Mouse (Mus musculus): ENCODE data around the gene Als2cl. TPM values are rescaled to one million over a fixed set of nuclear protein-coding genes. Genes with fewer than 3 reads are reported as not detected.
A peak's percentile ranks its signal among the peaks of the same experiment; 100 is the strongest.

Als2cl gene
- polyA plus RNA-seq, 1 experiment from 2014 or later, result 3.7 TPM

DNA sequence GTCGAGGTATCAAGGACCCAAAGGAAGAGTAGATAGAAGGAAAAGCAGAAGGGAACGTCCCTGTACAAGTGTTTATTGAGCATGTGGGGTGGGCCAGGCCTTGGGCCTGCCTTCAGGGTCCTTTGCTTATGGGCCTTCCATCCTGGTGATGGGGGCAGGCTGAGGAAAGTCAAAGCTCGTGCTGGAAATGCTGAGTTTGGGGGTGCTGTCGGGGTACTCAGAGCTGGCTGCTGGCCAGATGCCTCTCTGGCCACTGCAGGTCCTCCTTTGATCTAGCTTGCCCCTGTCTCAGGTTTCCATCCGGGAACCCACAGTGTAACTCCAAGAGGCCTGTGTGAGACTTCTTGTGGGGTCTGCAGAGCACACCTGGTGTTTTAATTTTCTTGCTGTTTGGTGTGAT, 21.1 kb upstream of the Als2cl start:
- peaks cover 16% of the 10 kb centered on the region; the same call in 1 of the 2 replicates for H3K27me3 ChIP-seq
- no peak overlapping the region for H3K27ac ChIP-seq
- H3K9me3 ChIP-seq, result no peaks in the 10 kb centered on the region
- no peak overlapping the region for H3K9ac ChIP-seq
- H3K4me2 ChIP-seq, result no peak overlapping the region
- no peak for ATAC-seq (ENCODE audit: insufficient number of reproducible peaks, low FRiP score, low TSS enrichment, low read depth)
- no peak overlapping the region for H3K4me3 ChIP-seq
- peaks cover 7% of the 10 kb centered on the region for H3K4me1 ChIP-seq
- H3K36me3 ChIP-seq, result no peaks in the 10 kb centered on the region
- 31% methylated on average over 5 of the region's 5 CpGs for WGBS

DNA sequence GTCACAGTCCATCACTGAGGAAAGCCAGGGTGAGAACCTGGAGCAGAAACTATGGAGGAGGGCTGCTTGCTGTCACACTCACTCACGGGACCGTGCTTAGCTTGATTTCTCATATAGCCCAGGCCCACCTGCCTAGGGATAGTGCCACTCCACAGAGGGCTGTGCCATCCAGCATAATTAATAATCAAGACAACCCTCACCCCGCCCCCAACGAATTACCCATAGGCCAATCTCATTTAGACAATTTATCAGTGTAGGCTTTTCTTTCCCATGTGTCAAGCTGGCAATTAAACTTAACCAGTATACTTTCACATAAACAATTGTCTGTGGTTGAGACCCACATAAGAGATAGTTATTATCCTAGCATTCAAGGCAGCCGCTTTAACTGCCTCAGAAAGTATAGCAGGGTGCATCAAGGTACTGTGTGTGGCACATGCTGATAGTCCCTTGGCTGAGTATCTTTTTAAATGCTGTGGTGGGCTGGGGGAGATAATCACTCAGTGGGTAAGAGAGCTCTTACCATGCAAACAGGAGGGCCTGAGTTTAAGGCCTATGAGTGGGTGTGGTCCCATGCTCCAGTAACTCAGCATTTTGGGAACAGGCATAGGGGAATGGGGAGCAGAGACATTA, 20.6 kb upstream of the Als2cl start:
- ATAC-seq (ENCODE audit: insufficient number of reproducible peaks, low FRiP score, low TSS enrichment, low read depth), result no peak
- H3K27me3 ChIP-seq, result peaks cover 16% of the 10 kb centered on the region; the same call in 1 of the 2 replicates
- peaks cover 7% of the 10 kb centered on the region for H3K4me1 ChIP-seq
- H3K9ac ChIP-seq, result no peak overlapping the region
- no peaks in the 10 kb centered on the region for H3K9me3 ChIP-seq
- H3K27ac ChIP-seq, result no peak overlapping the region
- 75% methylated on average over 5 of the region's 5 CpGs for WGBS
- H3K4me2 ChIP-seq, result no peak overlapping the region
- H3K36me3 ChIP-seq, result no peaks in the 10 kb centered on the region
- no peak overlapping the region for H3K4me3 ChIP-seq

DNA sequence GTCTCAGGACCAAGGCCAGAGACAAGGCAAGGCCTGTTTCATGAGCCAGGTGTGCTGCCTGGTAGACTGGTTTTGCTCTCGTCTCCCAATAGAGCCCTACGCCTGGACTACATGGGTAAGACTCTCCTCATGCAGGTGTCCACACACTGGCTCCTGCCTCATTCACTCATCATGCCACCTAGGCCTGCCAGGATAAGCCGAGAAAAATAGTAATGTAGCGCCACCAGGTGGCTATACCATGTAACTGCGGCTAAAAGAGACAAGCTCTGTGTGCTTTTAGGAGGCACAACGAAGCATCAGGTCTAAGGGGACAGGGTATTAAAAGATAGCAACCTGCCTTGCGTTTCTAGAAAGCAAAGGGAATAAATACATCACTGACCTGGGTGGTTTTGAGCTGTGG, 8.6 kb upstream of the Als2cl start:
- no peak for ATAC-seq (ENCODE audit: insufficient number of reproducible peaks, low FRiP score, low TSS enrichment, low read depth)
- WGBS, result 18% methylated on average over 7 of the region's 7 CpGs
- H3K9me3 ChIP-seq, result no peaks in the 10 kb centered on the region
- peaks cover 17% of the 10 kb centered on the region for H3K4me1 ChIP-seq
- no peak overlapping the region for H3K9ac ChIP-seq
- no peak overlapping the region for H3K4me2 ChIP-seq
- H3K27ac ChIP-seq, result no peak overlapping the region
- H3K27me3 ChIP-seq, result peaks cover 25% of the 10 kb centered on the region
- H3K36me3 ChIP-seq, result no peaks in the 10 kb centered on the region
- no peak overlapping the region for H3K4me3 ChIP-seq

DNA sequence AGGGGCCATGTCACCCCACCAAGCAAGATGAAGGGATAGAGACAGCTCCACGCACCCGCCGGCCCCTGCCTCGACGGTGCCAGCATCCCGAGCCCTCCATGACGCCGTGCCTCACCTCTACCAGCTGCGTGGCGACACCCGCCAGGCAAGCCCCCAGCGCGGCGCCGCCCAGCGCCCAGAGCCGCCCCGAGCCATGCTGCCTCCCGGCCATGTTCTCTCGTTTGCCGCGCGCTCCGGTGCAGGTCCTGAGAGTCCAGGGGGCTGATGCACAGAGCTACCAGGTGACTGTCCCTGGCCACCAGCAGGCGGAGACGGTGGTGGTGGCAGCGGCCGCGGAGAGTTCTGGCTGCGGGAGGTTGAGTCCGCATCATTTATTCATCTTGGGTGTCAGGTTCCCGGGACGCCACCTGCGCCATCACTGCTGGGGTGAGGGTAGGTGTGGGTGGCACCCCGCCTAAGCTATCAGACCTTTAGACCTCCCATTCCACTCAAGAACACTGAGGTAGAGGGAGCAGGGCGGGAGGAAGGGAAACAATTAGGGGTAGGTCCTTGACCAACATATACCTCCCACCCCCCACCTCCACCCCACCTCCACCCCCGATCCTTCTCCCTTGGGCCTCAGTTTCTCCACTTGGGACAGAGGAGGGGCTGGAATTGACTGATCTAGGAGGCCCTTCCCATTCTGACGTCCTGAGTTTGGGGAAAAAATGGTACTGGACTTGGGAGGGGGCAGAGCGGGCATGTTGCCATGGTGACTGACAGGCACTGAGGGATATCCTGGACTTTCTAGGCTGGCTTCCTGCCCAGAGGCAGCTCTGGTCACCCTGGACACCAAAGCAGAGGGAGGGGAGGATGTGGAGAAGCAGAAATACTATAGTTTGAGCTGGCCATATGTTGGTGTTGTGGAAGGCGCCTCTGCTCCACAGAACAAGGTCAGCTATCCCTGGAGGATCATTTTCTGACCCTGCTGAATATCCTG, 5.7 kb upstream of the Als2cl start:
- H3K9ac ChIP-seq, result no peak overlapping the region
- no peak for ATAC-seq (ENCODE audit: insufficient number of reproducible peaks, low FRiP score, low TSS enrichment, low read depth)
- no peaks in the 10 kb centered on the region for H3K36me3 ChIP-seq
- peaks cover 25% of the 10 kb centered on the region for H3K27me3 ChIP-seq
- H3K4me3 ChIP-seq, result no peak overlapping the region; the same call in 1 of the 2 replicates
- H3K27ac ChIP-seq, result no peak overlapping the region
- peaks cover 23% of the 10 kb centered on the region for H3K4me1 ChIP-seq
- peak overlapping the region; percentile 35 for H3K4me2 ChIP-seq
- 13% methylated on average over 40 of the region's 40 CpGs for WGBS
- H3K9me3 ChIP-seq, result no peaks in the 10 kb centered on the region

DNA sequence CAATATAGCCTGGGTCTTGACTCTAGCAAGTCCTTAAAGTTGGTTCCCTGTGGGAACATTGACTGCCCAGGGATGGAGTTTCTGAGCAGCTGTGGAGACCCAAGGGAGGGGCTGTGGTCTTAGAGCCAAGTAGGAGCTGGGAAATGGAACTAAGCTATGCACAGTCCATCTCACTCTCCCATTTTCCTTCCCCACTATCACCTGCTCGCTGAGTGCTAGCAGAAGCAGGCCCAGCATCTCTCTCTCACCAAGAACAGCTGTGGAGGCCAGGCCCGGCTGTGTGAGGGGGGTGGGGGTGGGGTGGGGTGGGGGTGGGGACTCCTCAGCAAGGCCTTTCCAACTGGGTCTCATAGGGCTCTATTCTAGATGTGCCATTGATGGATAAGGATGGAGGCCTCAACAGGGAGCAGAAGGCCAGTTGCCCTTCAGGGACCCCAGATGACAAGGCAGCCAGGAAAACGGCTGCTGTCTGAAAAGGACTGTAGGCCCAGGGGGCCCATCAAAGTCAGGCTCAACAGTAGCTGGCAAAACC, 4.9 kb upstream of the Als2cl start:
- no peak for ATAC-seq (ENCODE audit: insufficient number of reproducible peaks, low FRiP score, low TSS enrichment, low read depth)
- no peak overlapping the region for H3K9ac ChIP-seq
- H3K9me3 ChIP-seq, result no peaks in the 10 kb centered on the region
- no peak overlapping the region for H3K4me3 ChIP-seq
- H3K4me1 ChIP-seq, result peaks cover 30% of the 10 kb centered on the region
- peaks cover 25% of the 10 kb centered on the region for H3K27me3 ChIP-seq
- H3K36me3 ChIP-seq, result no peaks in the 10 kb centered on the region
- 16% methylated on average over 3 of the region's 3 CpGs for WGBS
- H3K4me2 ChIP-seq, result no peak overlapping the region
- H3K27ac ChIP-seq, result no peak overlapping the region

DNA sequence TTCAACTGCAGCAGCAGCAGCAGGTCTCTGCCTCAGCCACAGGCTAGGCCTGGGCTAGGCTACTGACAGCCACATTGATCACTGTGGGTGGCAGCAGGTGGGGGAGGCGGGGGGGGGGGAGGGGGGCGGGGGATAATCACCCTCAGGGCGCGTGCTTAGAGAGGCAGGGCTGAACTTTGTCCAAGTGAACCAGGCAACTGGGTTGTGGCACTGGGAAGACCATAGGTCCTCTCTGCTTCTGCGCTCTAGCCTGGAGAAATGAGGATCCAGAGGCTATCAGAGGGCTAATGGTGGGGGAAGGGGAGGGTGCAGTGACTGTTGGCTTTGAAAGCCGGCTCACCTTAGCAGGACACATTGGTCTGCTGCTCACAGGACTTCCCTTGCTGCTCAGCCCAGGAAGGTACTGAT, 4.4 kb upstream of the Als2cl start:
- WGBS, result 30% methylated on average over 5 of the region's 6 CpGs
- Histone ChIP-seq H3K9me3 (no peaks in the 10 kb centered on the region), H3K27ac (no peak overlapping the region), H3K9ac (no peak overlapping the region), H3K27me3 (peaks cover 26% of the 10 kb centered on the region), H3K4me1 (peaks cover 35% of the 10 kb centered on the region), H3K4me2 (no peak overlapping the region), H3K36me3 (no peaks in the 10 kb centered on the region), H3K4me3 (no peak overlapping the region)
- no peak for ATAC-seq (ENCODE audit: insufficient number of reproducible peaks, low FRiP score, low TSS enrichment, low read depth)

DNA sequence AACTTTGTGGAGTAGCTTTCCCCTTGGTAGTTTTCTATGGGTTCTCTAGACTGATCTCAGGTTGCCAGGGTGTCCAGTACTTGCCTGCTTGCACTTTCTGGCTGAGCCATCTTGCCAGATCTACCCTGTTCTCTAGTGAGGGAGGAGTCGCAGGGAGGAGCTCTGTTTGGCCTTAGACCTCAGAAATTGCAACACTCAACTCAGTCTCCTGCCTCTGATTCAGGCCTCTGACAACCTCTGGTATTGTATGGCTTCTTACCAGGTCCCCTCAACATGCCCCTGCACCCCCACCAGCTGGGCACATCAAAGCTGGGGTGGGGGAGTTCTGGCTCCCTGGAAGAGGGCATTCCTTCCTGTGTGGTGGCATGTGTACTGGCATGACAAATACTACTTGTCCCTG, 2.3 kb upstream of the Als2cl start:
- no peak overlapping the region for H3K9ac ChIP-seq

DNA sequence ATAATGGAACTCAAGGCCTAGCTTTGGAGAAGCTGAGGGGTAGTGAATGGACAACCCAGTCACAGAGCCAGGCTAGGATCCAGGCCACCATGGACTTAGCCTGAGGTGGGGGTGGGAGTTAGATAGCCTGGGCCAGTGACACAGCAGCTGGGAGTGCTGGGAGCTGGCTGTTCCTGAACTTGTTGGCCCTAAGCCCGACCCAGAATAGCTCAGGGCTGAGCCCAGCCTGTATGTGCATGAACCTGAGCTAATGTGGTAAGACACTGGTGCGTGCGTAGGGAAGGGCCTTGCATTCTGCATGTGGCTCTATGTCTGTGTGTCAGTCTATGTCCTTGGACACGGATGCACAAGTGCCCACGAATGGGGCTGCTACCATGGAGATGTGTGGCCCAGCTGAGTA, 1.8 kb upstream of the Als2cl start:
- ATAC-seq (ENCODE audit: insufficient number of reproducible peaks, low FRiP score, low TSS enrichment, low read depth), result no peak
- Histone ChIP-seq H3K9ac (no peak overlapping the region), H3K36me3 (no peaks in the 10 kb centered on the region), H3K4me1 (peaks cover 42% of the 10 kb centered on the region), H3K4me3 (no peak overlapping the region), H3K27me3 (peaks cover 28% of the 10 kb centered on the region), H3K4me2 (no peak overlapping the region), H3K27ac (no peak overlapping the region), H3K9me3 (no peaks in the 10 kb centered on the region)
- 82% methylated on average over 5 of the region's 5 CpGs for WGBS

More for the DNA sequence above, 2.3 kb upstream of the Als2cl start:
- Histone ChIP-seq H3K36me3 (no peaks in the 10 kb centered on the region), H3K4me3 (no peak overlapping the region), H3K27ac (no peak overlapping the region), H3K27me3 (peaks cover 34% of the 10 kb centered on the region), H3K4me2 (no peak overlapping the region), H3K4me1 (peaks cover 42% of the 10 kb centered on the region), H3K9me3 (no peaks in the 10 kb centered on the region)
- no peak for ATAC-seq (ENCODE audit: insufficient number of reproducible peaks, low FRiP score, low TSS enrichment, low read depth)
- WGBS, result 94% methylated on average over 1 of the region's 1 CpGs

DNA sequence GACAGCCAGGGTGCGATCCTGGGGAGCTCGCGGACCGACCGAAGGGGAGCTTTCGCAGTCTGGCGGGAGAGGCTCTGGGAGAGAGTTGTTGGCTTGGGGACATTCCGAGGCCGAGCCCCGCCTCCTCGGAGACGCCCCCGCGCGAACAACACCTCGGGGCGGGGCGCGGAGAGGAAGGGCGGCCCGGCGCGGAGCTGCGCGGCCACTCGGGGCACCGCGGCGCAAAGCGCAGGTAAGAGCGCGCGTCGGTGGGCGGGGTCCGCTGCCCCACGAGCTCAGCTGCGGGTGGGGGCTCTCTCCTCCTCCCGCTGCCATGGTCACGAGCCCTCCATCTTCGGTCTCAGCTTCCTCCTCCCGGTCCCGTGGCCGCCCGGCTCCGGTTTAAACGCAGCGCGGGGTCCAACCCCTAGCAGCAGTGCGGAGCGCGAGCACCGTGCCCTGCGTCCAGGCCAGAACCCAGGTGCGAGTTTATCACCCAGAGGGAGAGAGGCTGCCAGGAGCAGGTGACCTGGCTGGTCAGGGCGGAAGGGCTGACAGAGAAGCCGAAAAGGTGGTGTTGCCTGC, 410 bp downstream of the Als2cl start, which contains the start of gene Tmie:
Gene Tmie, minus strand, starts transcription at position 116 of the 564 bp plus-strand sequence.
- H3K27me3 ChIP-seq, result peaks cover 11% of the 10 kb centered on the region; the same call in 1 of the 2 replicates
- H3K4me3 ChIP-seq, result peak within 1 kb of the TSS; percentile 52
- WGBS, result under 1% methylated on average over 53 of the region's 57 CpGs
- peaks cover 25% of the 10 kb centered on the region for H3K4me1 ChIP-seq
- H3K4me2 ChIP-seq, result peak within 1 kb of the TSS; percentile 86
- ATAC-seq (ENCODE audit: insufficient number of reproducible peaks, low FRiP score, low TSS enrichment, low read depth), result peak; percentile 54
- H3K9ac ChIP-seq, result peak within 1 kb of the TSS; percentile 26
- H3K36me3 ChIP-seq, result no peaks in the 10 kb centered on the region
- H3K9me3 ChIP-seq, result no peaks in the 10 kb centered on the region
- peak within 1 kb of the TSS; percentile 47 for H3K27ac ChIP-seq

DNA sequence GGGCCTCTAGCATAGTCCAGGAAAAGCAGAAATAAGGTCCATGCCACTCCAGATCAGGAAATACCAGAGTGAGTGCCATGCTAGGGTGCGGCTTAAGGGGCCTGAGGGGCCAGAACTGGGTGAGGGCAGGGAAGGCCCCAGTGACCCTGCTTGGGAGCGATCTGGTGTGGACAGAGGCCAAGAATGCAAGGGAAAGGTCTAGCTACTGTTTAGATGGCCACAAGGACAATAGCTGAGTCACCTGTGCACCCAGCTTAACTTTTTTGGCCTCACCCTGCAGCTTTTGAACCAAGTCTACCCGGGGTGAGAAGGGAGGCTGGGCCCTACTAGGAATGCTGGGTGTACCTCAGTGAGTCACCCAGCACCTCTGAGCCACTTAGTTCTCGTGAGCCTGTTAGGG, 1.1 kb downstream of the Als2cl start:
- no peaks in the 10 kb centered on the region for H3K36me3 ChIP-seq
- H3K9me3 ChIP-seq, result no peaks in the 10 kb centered on the region
- H3K4me2 ChIP-seq, result peak overlapping the region; percentile 86
- 59% methylated on average over 4 of the region's 4 CpGs for WGBS
- H3K27ac ChIP-seq, result no peak overlapping the region; the same call in 1 of the 2 replicates
- ATAC-seq (ENCODE audit: insufficient number of reproducible peaks, low FRiP score, low TSS enrichment, low read depth), result no peak
- 0 out of 2 replicates have a peak overlapping the region, but pooled peaks have one; percentile 26 for H3K9ac ChIP-seq
- peaks cover 11% of the 10 kb centered on the region; the same call in 1 of the 2 replicates for H3K27me3 ChIP-seq
- peak overlapping the region; percentile 52 for H3K4me3 ChIP-seq
- peaks cover 24% of the 10 kb centered on the region for H3K4me1 ChIP-seq

DNA sequence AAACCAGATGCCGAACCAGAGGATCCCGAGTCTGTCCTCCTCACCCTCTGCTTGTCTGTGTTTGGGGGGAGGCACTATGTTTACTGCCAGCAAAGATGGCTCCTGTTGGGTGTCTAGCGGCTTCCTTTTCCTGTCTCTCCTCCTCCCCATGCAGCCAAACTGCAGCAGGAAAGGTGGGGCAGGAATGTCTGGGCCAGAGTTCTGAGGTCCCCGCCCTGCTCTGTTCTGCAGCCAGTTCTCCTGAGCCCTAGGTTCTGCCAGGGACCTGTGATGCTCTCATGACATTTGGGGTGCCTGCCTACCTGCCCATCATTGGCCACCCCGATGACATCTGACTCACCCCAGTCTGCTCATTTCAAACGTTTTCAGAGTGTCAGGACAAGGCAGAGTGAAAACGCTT, 2.3 kb downstream of the Als2cl start:
- Histone ChIP-seq H3K27ac (no peak overlapping the region), H3K4me2 (no peak overlapping the region), H3K4me1 (peaks cover 24% of the 10 kb centered on the region), H3K27me3 (peaks cover 11% of the 10 kb centered on the region; the same call in 1 of the 2 replicates), H3K4me3 (no peak overlapping the region), H3K9me3 (no peaks in the 10 kb centered on the region), H3K36me3 (no peaks in the 10 kb centered on the region), H3K9ac (no peak overlapping the region)
- ATAC-seq (ENCODE audit: insufficient number of reproducible peaks, low FRiP score, low TSS enrichment, low read depth), result no peak
- 68% methylated on average over 7 of the region's 7 CpGs for WGBS
